Mouse (Mus musculus) heart, embryonic 16.5 days (tissue): ENCODE data around the gene Olfr1141. TPM values are rescaled to one million over a fixed set of nuclear protein-coding genes. Genes with fewer than 3 reads are reported as not detected.

Source experiments
- ATAC-seq: fragments of 200-750 bp; cut with Nextera tagmentation; replicated peaks from 2 replicates; pipeline ENCODE4 v1.8.0; 2017; ENCODE audit warnings: moderate number of reproducible peaks; ENCODE audit not compliant: insufficient read depth, low FRiP score; ENCODE audit errors: extremely low read depth
- H3K27ac ChIP-seq: fragments of 300-500 bp; sonication (generic); 2 replicates; pipeline ENCODE4 v1.5.1; 2014; ENCODE audit warnings: mild to moderate bottlenecking, low read length, control low read depth, moderate library complexity
- H3K27me3 ChIP-seq: fragments of 300-500 bp; sonication (generic); 2 replicates; pipeline ENCODE4 v1.6.1; 2014; ENCODE audit warnings: low read length, mixed read lengths; ENCODE audit not compliant: control insufficient read depth, insufficient read depth
- H3K36me3 ChIP-seq: fragments of 300-500 bp; sonication (generic); 2 replicates; pipeline ENCODE4 v1.6.1; 2014; ENCODE audit not compliant: control insufficient read depth, insufficient read depth
- H3K4me1 ChIP-seq: fragments of 300-500 bp; sonication (generic); 2 replicates; pipeline ENCODE4 v1.6.1; 2014; ENCODE audit warnings: low read length, mixed read lengths; ENCODE audit not compliant: control insufficient read depth, insufficient read depth
- H3K4me2 ChIP-seq: fragments of 300-500 bp; sonication (generic); 2 replicates; pipeline ENCODE4 v1.6.1; 2014; ENCODE audit warnings: low read depth, mild to moderate bottlenecking, control low read depth, low read length
- H3K4me3 ChIP-seq: fragments of 300-500 bp; sonication (generic); 2 replicates; pipeline ENCODE4 v1.5.1; 2014; ENCODE audit warnings: mild to moderate bottlenecking, control low read depth, low read length
- H3K9ac ChIP-seq: fragments of 300-500 bp; sonication (generic); 2 replicates; pipeline ENCODE4 v1.6.1; 2014; ENCODE audit warnings: low read length, control low read depth
- H3K9me3 ChIP-seq: fragments of 300-500 bp; sonication (generic); replicated peaks from 2 replicates; pipeline ENCODE4 v1.6.1; 2016; ENCODE audit warnings: low read length; ENCODE audit not compliant: control insufficient read depth
- WGBS: fragments of 180-500 bp; shearing (Covaris S2); extraction: QIAGEN DNeasy Blood & Tissue Kit; methylation state at CpG from one replicate; pipeline ENCODE4 v1.1.7; 2014; 5-methylcytosine and 5-hydroxymethylcytosine counted together
- polyA plus RNA-seq: library from polyadenylated mRNA; unstranded; fragments of >200 nt; fragmentation: Nextera tagmentation; extraction: Ambion mirVana; gene quantifications from 2 replicates; pipeline ENCODE4 v1.2.1, GENCODE M21; 2015

Gene Olfr1141
- polyA plus RNA-seq = not detected in 2 replicates

GRCm38 (mm10) chr2:87753891-87754290 lies at the start of gene Olfr1141:
Gene Olfr1141 (minus strand): TSS chr2:87753991.
- WGBS = 67% methylated on average over 1 of the region's 1 CpGs
- Histone ChIP-seq H3K4me3 (no peak within 1 kb of the TSS), H3K9me3 (no peaks in the 10 kb centered on the region), H3K4me1 (no peaks in the 10 kb centered on the region), H3K27me3 (no peaks in the 10 kb centered on the region), H3K9ac (no peak within 1 kb of the TSS), H3K27ac (no peak within 1 kb of the TSS), H3K36me3 (no peaks in the 10 kb centered on the region), H3K4me2 (no peak within 1 kb of the TSS)
- no peak for ATAC-seq

GRCm38 (mm10) chr2:87800292-87800691 lies 46.5 kb upstream of the Olfr1141 start, which contains the start of gene Olfr1143:
Gene Olfr1143 (plus strand): TSS chr2:87800592.
- no peak within 1 kb of the TSS for H3K9ac ChIP-seq
- no peaks in the 10 kb centered on the region for H3K27me3 ChIP-seq
- no peak within 1 kb of the TSS for H3K4me2 ChIP-seq
- ATAC-seq = no peak
- no peak within 1 kb of the TSS for H3K27ac ChIP-seq
- no peaks in the 10 kb centered on the region for H3K36me3 ChIP-seq
- H3K4me1 ChIP-seq = no peaks in the 10 kb centered on the region
- H3K9me3 ChIP-seq = no peaks in the 10 kb centered on the region
- no peak within 1 kb of the TSS for H3K4me3 ChIP-seq

GRCm38 (mm10) chr2:87779183-87779582 lies 25.4 kb upstream of the Olfr1141 start, which contains the start of gene Olfr152:
Gene Olfr152 (plus strand): TSS chr2:87779483.
- Histone ChIP-seq H3K9ac (no peak within 1 kb of the TSS), H3K4me3 (no peak within 1 kb of the TSS), H3K4me2 (no peak within 1 kb of the TSS), H3K4me1 (no peaks in the 10 kb centered on the region), H3K27me3 (no peaks in the 10 kb centered on the region), H3K36me3 (no peaks in the 10 kb centered on the region), H3K27ac (no peak within 1 kb of the TSS), H3K9me3 (no peaks in the 10 kb centered on the region; the same call in 1 of the 2 replicates)
- no peak for ATAC-seq
- WGBS = 73% methylated on average over 4 of the region's 4 CpGs

GRCm38 (mm10) chr2:87776143-87776542 lies 22.4 kb upstream of the Olfr1141 start:
- no peak for ATAC-seq
- no peaks in the 10 kb centered on the region for H3K27me3 ChIP-seq
- no peak overlapping the region for H3K9ac ChIP-seq
- H3K4me3 ChIP-seq = no peak overlapping the region
- H3K4me2 ChIP-seq = no peak overlapping the region
- H3K36me3 ChIP-seq = no peaks in the 10 kb centered on the region
- no peaks in the 10 kb centered on the region for H3K9me3 ChIP-seq
- 44% methylated on average over 1 of the region's 1 CpGs for WGBS
- H3K27ac ChIP-seq = no peak overlapping the region
- no peaks in the 10 kb centered on the region for H3K4me1 ChIP-seq

GRCm38 (mm10) chr2:87743452-87743851 lies 10.3 kb downstream of the Olfr1141 start, which contains the start of gene Olfr1140:
Gene Olfr1140 (plus strand): TSS chr2:87743752.
- no peak within 1 kb of the TSS for H3K9ac ChIP-seq
- no peaks in the 10 kb centered on the region for H3K9me3 ChIP-seq
- H3K4me2 ChIP-seq = no peak within 1 kb of the TSS
- H3K4me3 ChIP-seq = no peak within 1 kb of the TSS
- H3K4me1 ChIP-seq = no peaks in the 10 kb centered on the region
- WGBS = 66% methylated on average over 3 of the region's 3 CpGs
- H3K27ac ChIP-seq = no peak within 1 kb of the TSS
- no peak for ATAC-seq
- no peaks in the 10 kb centered on the region for H3K27me3 ChIP-seq
- no peaks in the 10 kb centered on the region for H3K36me3 ChIP-seq

GRCm38 (mm10) chr2:87739878-87740277 lies 13.9 kb downstream of the Olfr1141 start, which contains the start of gene Olfr1138:
Gene Olfr1138 (minus strand): TSS chr2:87739978.
- H3K9ac ChIP-seq = no peak within 1 kb of the TSS
- no peaks in the 10 kb centered on the region for H3K27me3 ChIP-seq
- H3K4me1 ChIP-seq = no peaks in the 10 kb centered on the region
- H3K4me2 ChIP-seq = no peak within 1 kb of the TSS
- ATAC-seq = no peak
- 73% methylated on average over 1 of the region's 1 CpGs for WGBS
- no peaks in the 10 kb centered on the region for H3K9me3 ChIP-seq
- no peaks in the 10 kb centered on the region for H3K36me3 ChIP-seq
- H3K4me3 ChIP-seq = no peak within 1 kb of the TSS
- no peak within 1 kb of the TSS for H3K27ac ChIP-seq

- Histone ChIP-seq H3K9ac (no peak within 1 kb of the TSS), H3K27ac (no peak within 1 kb of the TSS), H3K4me2 (no peak within 1 kb of the TSS), H3K4me3 (no peak within 1 kb of the TSS), H3K27me3 (no peaks in the 10 kb centered on the region), H3K36me3 (no peaks in the 10 kb centered on the region), H3K9me3 (no peaks in the 10 kb centered on the region), H3K4me1 (no peaks in the 10 kb centered on the region)
- no peak for ATAC-seq
Observed at GRCm38 (mm10) chr2:87713079-87713478, 40.7 kb downstream of the Olfr1141 start, which contains the start of gene Olfr1137. Gene Olfr1137 (minus strand): TSS chr2:87713179.

Other genes with a start within 250 kb of the Olfr1141 start
- not detected in 2 replicates for gene Pramel6, start 247.4 kb downstream of the Olfr1141 start, polyA plus RNA-seq
- not detected in 2 replicates for gene Olfr153, start 222.2 kb downstream of the Olfr1141 start, polyA plus RNA-seq
- not detected in 2 replicates for gene Olfr1128, start 208.4 kb downstream of the Olfr1141 start, polyA plus RNA-seq
- not detected in 2 replicates for gene Olfr1129, start 180.1 kb downstream of the Olfr1141 start, polyA plus RNA-seq
- gene Olfr1130, start 147.8 kb downstream of the Olfr1141 start, polyA plus RNA-seq = not detected in 2 replicates
- not detected in 2 replicates for gene Olfr1131, start 126.9 kb downstream of the Olfr1141 start, polyA plus RNA-seq
- not detected in 2 replicates for gene Olfr1132, start 116.5 kb downstream of the Olfr1141 start, polyA plus RNA-seq
- not detected in 2 replicates for gene Olfr1133, start 106.6 kb downstream of the Olfr1141 start, polyA plus RNA-seq
- gene Olfr1134, start 95.5 kb downstream of the Olfr1141 start, polyA plus RNA-seq = not detected in 2 replicates
- not detected in 2 replicates for gene Olfr1135, start 80.3 kb downstream of the Olfr1141 start, polyA plus RNA-seq
- not detected in 2 replicates for gene Olfr1136, start 60.0 kb downstream of the Olfr1141 start, polyA plus RNA-seq
- gene Olfr1137, start 40.8 kb downstream of the Olfr1141 start, polyA plus RNA-seq = not detected in 2 replicates
- gene Olfr1138, start 14.0 kb downstream of the Olfr1141 start, polyA plus RNA-seq = not detected in 2 replicates
- gene Olfr1140, start 10.2 kb downstream of the Olfr1141 start, polyA plus RNA-seq = not detected in 2 replicates
- gene Olfr152, start 25.5 kb upstream of the Olfr1141 start, polyA plus RNA-seq = not detected in 2 replicates
- not detected in 2 replicates for gene Olfr1143, start 46.6 kb upstream of the Olfr1141 start, polyA plus RNA-seq
- gene Olfr1145, start 55.8 kb upstream of the Olfr1141 start, polyA plus RNA-seq = not detected in 2 replicates
- gene Olfr1148, start 76.5 kb upstream of the Olfr1141 start, polyA plus RNA-seq = not detected in 2 replicates
- gene Olfr1150-ps1, start 90.0 kb upstream of the Olfr1141 start, polyA plus RNA-seq = not detected in 2 replicates
- gene Olfr1151, start 101.9 kb upstream of the Olfr1141 start, polyA plus RNA-seq = not detected in 2 replicates
- not detected in 2 replicates for gene Olfr1152, start 112.5 kb upstream of the Olfr1141 start, polyA plus RNA-seq
- gene Olfr1153, start 141.0 kb upstream of the Olfr1141 start, polyA plus RNA-seq = not detected in 2 replicates
- not detected in 2 replicates for gene Olfr1154, start 151.2 kb upstream of the Olfr1141 start, polyA plus RNA-seq
- not detected in 2 replicates for gene Olfr1155, start 191.1 kb upstream of the Olfr1141 start, polyA plus RNA-seq
- not detected in 2 replicates for gene Olfr1156, start 199.1 kb upstream of the Olfr1141 start, polyA plus RNA-seq
- not detected in 2 replicates for gene Olfr1157, start 214.3 kb upstream of the Olfr1141 start, polyA plus RNA-seq
- not detected in 2 replicates for gene Olfr74, start 220.7 kb upstream of the Olfr1141 start, polyA plus RNA-seq
- not detected in 2 replicates for gene Olfr1158, start 236.1 kb upstream of the Olfr1141 start, polyA plus RNA-seq